Mouse (Mus musculus) MEL (cell line): ENCODE results near the gene Slc39a11. TPM values are rescaled to one million over a fixed set of nuclear protein-coding genes. Genes with fewer than 3 reads are reported as not detected.

Experiments used
- DNase-seq: peaks from one replicate; pipeline ENCODE4 v3.0.0; 2011; ENCODE audit warnings: low read depth, low spot score
- H3K27ac ChIP-seq: 2 replicates; pipeline ENCODE4 v1.5.1; 2012; ENCODE audit warnings: low read depth, mild to moderate bottlenecking, control low read depth, low read length, moderate library complexity; ENCODE audit not compliant: control insufficient read depth
- H3K27me3 ChIP-seq, 2 experiments: fragments of 150-350 bp in 1 of 2; sonication (generic) in 1 of 2; 2 replicates each; pipeline ENCODE4 v1.6.1; 2012; ENCODE audit warnings: low read length in 2 of 2, mild to moderate bottlenecking in 2 of 2, improper control_type of control experiment in 1 of 2, moderate library complexity in 1 of 2; ENCODE audit not compliant: insufficient read depth in 2 of 2, control insufficient read depth in 1 of 2
- H3K36me3 ChIP-seq, 2 experiments: 2 replicates each; pipeline ENCODE4 v1.6.1; 2012 to 2014; ENCODE audit warnings: low read length in 2 of 2, improper control_type of control experiment in 1 of 2, inconsistent platforms in 1 of 2, mild to moderate bottlenecking in 1 of 2; ENCODE audit not compliant: insufficient read depth in 2 of 2, control insufficient read depth in 1 of 2
- H3K4me1 ChIP-seq, 2 experiments: fragments of 150-350 bp in 1 of 2; sonication (generic) in 1 of 2; 2 replicates each; pipeline ENCODE4 v1.6.1; 2012; ENCODE audit warnings: low read length in 2 of 2, improper control_type of control experiment in 1 of 2, mild to moderate bottlenecking in 1 of 2; ENCODE audit not compliant: insufficient read depth in 2 of 2, control insufficient read depth in 1 of 2
- H3K4me3 ChIP-seq, 2 experiments: fragments of 150-350 bp in 1 of 2; sonication (generic) in 1 of 2; 2 replicates each; pipeline ENCODE4 v1.5.1; 2012; ENCODE audit warnings: low read depth in 2 of 2, low read length in 2 of 2, mild to moderate bottlenecking in 2 of 2, moderate library complexity in 2 of 2, control low read depth in 1 of 2, improper control_type of control experiment in 1 of 2; ENCODE audit not compliant: control insufficient read depth in 1 of 2, insufficient read depth in 1 of 2
- H3K79me2 ChIP-seq: 2 replicates; pipeline ENCODE4 v1.6.1; 2012; ENCODE audit warnings: mild to moderate bottlenecking, low read length, moderate library complexity; ENCODE audit not compliant: control insufficient read depth, poor library complexity, insufficient read depth
- H3K9ac ChIP-seq: 2 replicates; pipeline ENCODE4 v1.6.1; 2012; ENCODE audit warnings: low read depth, mild to moderate bottlenecking, control low read depth, low read length, moderate library complexity; ENCODE audit not compliant: control insufficient read depth, poor library complexity, severe bottlenecking
- H3K9me3 ChIP-seq: fragments of 150-350 bp; sonication (generic); replicated peaks from 2 replicates; pipeline ENCODE4 v1.6.1; 2012; ENCODE audit warnings: mild to moderate bottlenecking, low read length, improper control_type of control experiment, moderate library complexity; ENCODE audit not compliant: insufficient read depth
- CHD1 ChIP-seq: IDR thresholded peaks from 2 replicates; pipeline ENCODE4 v1.6.1; 2012; ENCODE audit warnings: low read depth, mild to moderate bottlenecking, inconsistent platforms, low read length, improper control_type of control experiment
- CTCF ChIP-seq, 3 experiments: IDR thresholded peaks in 2 of 3; conservative IDR thresholded peaks in 1 of 3; 2 replicates each; pipeline ENCODE4 v1.5.1; 2011 to 2012; ENCODE audit warnings: low read length in 3 of 3, low read depth in 2 of 3, mild to moderate bottlenecking in 2 of 3, improper control_type of control experiment in 1 of 3, inconsistent platforms in 1 of 3, mixed read lengths in 1 of 3, moderate library complexity in 1 of 3; ENCODE audit not compliant: control insufficient read depth in 1 of 3, insufficient read depth in 1 of 3, poor library complexity in 1 of 3, severe bottlenecking in 1 of 3
- E2F4 ChIP-seq: IDR thresholded peaks from 2 replicates; pipeline ENCODE4 v1.6.1; 2011; ENCODE audit warnings: low read depth, low read length, improper control_type of control experiment, borderline replicate concordance
- ELF1 ChIP-seq: IDR thresholded peaks from 2 replicates; pipeline ENCODE4 v1.6.1; 2014; ENCODE audit warnings: low read depth, mild to moderate bottlenecking, inconsistent platforms, low read length, improper control_type of control experiment, moderate library complexity
- GATA1 ChIP-seq: IDR thresholded peaks from 2 replicates; pipeline ENCODE4 v1.6.1; 2011; ENCODE audit warnings: low read depth, low read length, improper control_type of control experiment
- HCFC1 ChIP-seq: IDR thresholded peaks from 2 replicates; pipeline ENCODE4 v1.6.1; 2012; ENCODE audit warnings: low read depth, mild to moderate bottlenecking, inconsistent platforms, low read length, improper control_type of control experiment, moderate library complexity
- MEF2A ChIP-seq: IDR thresholded peaks from 2 replicates; pipeline ENCODE4 v1.6.1; 2014; ENCODE audit warnings: low read depth, mild to moderate bottlenecking, inconsistent platforms, low read length, improper control_type of control experiment; ENCODE audit not compliant: poor library complexity, insufficient replicate concordance, severe bottlenecking; ENCODE audit errors: extremely low read depth
- MYC ChIP-seq: IDR thresholded peaks from 2 replicates; pipeline ENCODE4 v1.6.1; 2011; ENCODE audit warnings: low read depth, mild to moderate bottlenecking, low read length, improper control_type of control experiment, moderate library complexity
- NELFE ChIP-seq: IDR thresholded peaks from 2 replicates; pipeline ENCODE4 v1.6.1; 2011; ENCODE audit warnings: low read depth, low read length, improper control_type of control experiment
- SIN3A ChIP-seq: IDR thresholded peaks from 2 replicates; pipeline ENCODE4 v1.6.1; 2012; ENCODE audit warnings: low read length, improper control_type of control experiment, inconsistent platforms
- TCF12 ChIP-seq: IDR thresholded peaks from 2 replicates; pipeline ENCODE4 v1.6.1; 2014; ENCODE audit warnings: low read depth, mild to moderate bottlenecking, inconsistent platforms, low read length, improper control_type of control experiment, moderate library complexity
- USF1 ChIP-seq: IDR thresholded peaks from 2 replicates; pipeline ENCODE4 v1.6.1; 2014; ENCODE audit warnings: low read depth, mild to moderate bottlenecking, inconsistent platforms, low read length, improper control_type of control experiment, moderate library complexity
- USF2 ChIP-seq, 2 experiments: IDR thresholded peaks; 2 replicates each; pipeline ENCODE4 v1.6.1; 2011 to 2012; ENCODE audit warnings: improper control_type of control experiment in 2 of 2, low read length in 2 of 2, borderline replicate concordance in 1 of 2, inconsistent platforms in 1 of 2, low read depth in 1 of 2, mild to moderate bottlenecking in 1 of 2; ENCODE audit not compliant: insufficient read depth in 1 of 2
- ZC3H11A ChIP-seq: IDR thresholded peaks from 2 replicates; pipeline ENCODE4 v1.6.1; 2012; ENCODE audit warnings: low read depth, mild to moderate bottlenecking, inconsistent platforms, low read length, improper control_type of control experiment
- ZKSCAN1 ChIP-seq: IDR thresholded peaks from 2 replicates; pipeline ENCODE4 v1.6.1; 2012; ENCODE audit warnings: low read depth, mild to moderate bottlenecking, inconsistent platforms, low read length, improper control_type of control experiment, moderate library complexity
- ZNF384 ChIP-seq: IDR thresholded peaks from 2 replicates; pipeline ENCODE4 v1.6.1; 2012; ENCODE audit warnings: low read depth, mild to moderate bottlenecking, inconsistent platforms, low read length, improper control_type of control experiment
- polyA plus RNA-seq, 2 experiments: library from polyadenylated mRNA; stranded (reverse) in 1 of 2; unstranded in 1 of 2; fragments of >175 nt in 1 of 2; fragments of >200 nt in 1 of 2; gene quantifications; 2 replicates each; pipeline versions ENCODE4 v1.2.1 to v1.2.4; 2012; ENCODE audit warnings: low replicate concordance in 2 of 2, low read depth in 1 of 2; ENCODE audit not compliant: insufficient read length in 2 of 2, insufficient read depth in 1 of 2, missing spikeins in 1 of 2
- total RNA-seq: library from RNA; depleted of rRNA; stranded (reverse); fragments of 300-350 nt; gene quantifications from 2 replicates; pipeline ENCODE4 v1.2.3, GENCODE M21; 2012

The Slc39a11 gene
- total and polyA plus RNA-seq, 3 experiments, result 34.2 to 45.6 TPM; not detected in 1

DNA sequence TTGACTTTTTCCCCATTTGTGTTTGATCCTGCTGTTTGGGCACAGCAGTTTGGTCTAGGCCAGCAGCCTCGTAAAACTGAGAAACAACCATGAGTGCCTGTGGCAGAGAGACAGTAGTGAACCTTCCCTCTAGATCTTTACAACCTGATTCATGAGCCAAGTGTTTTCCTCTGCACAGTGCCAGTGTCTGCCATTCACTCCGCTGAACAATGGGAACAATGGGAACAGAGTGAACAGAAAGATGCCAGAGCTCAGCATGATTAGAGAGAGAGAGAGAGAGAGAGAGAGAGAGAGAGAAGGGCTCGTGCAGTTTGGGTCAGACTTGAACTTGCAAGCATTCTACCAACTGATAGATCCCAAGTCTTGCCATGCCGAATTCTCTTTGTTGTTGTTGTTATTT is 199.2 kb downstream of the Slc39a11 start:
- Histone ChIP-seq H3K4me3 (no peak overlapping the region), H3K79me2 (no peaks in the 10 kb centered on the region), H3K9me3 (no peaks in the 10 kb centered on the region), H3K27ac (no peak overlapping the region), H3K4me1 (no peaks in the 10 kb centered on the region), H3K36me3 (no peaks in the 10 kb centered on the region; a peak in 1 of 4 replicates), H3K9ac (no peak overlapping the region), H3K27me3 (no peaks in the 10 kb centered on the region)
- TF ChIP-seq CTCF (IDR thresholded peaks at IDR 0.05 in 2 of 3, conservative IDR thresholded peaks at IDR 0.05 in 1 of 3; ENCODE audit: control insufficient read depth in 1 of 3, insufficient read depth in 1 of 3, low read depth in 2 of 3, low read length in 3 of 3, poor library complexity in 1 of 3, severe bottlenecking in 1 of 3) (no peak), SIN3A (no peak), ZC3H11A (no peak)
- no peak for DNase-seq

DNA sequence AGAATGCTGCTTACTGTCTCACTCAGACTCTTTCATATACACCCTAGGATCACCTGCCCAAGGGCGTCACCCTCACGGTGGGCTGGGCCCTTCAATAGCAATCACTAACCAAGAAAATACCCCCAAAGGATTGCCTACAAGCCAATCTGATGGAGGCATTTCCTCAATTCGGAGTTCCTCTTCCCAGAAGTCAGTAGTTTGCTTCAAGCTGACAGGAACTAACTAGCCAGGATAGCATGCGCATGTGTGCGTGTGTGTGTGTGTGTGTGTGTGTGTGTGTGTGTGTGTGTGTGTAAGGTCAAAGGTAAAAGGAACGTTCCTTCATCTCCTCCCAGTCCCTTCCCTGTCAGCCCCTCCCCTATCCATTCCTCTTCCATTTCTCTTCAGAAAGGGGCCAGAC is 199.9 kb downstream of the Slc39a11 start:
- no peak for TF ChIP-seq GATA1
- TF ChIP-seq ZKSCAN1, result no peak
- no peak for TF ChIP-seq ELF1
- TF ChIP-seq NELFE, result no peak
- no peak for TF ChIP-seq CHD1
- TF ChIP-seq SIN3A, result no peak
- no peak for TF ChIP-seq USF1
- no peak for TF ChIP-seq HCFC1
- no peak for TF ChIP-seq USF2 (IDR thresholded peaks at IDR 0.05; ENCODE audit: borderline replicate concordance in 1 of 2, insufficient read depth in 1 of 2, low read depth in 1 of 2, low read length in 2 of 2)
- no peak for TF ChIP-seq MEF2A
- no peak for TF ChIP-seq E2F4
- no peak for TF ChIP-seq MYC
- TF ChIP-seq TCF12, result no peak
- TF ChIP-seq ZNF384, result no peak
- Histone ChIP-seq H3K9me3 (no peaks in the 10 kb centered on the region), H3K36me3 (no peaks in the 10 kb centered on the region; a peak in 1 of 4 replicates), H3K79me2 (no peaks in the 10 kb centered on the region), H3K4me1 (no peaks in the 10 kb centered on the region), H3K27ac (no peak overlapping the region), H3K9ac (no peak overlapping the region), H3K4me3 (no peak overlapping the region), H3K27me3 (no peaks in the 10 kb centered on the region)
- peak; percentile 25 for DNase-seq
